Mouse (Mus musculus): Measurements from ENCODE around the gene Ddrgk1.

DNA sequence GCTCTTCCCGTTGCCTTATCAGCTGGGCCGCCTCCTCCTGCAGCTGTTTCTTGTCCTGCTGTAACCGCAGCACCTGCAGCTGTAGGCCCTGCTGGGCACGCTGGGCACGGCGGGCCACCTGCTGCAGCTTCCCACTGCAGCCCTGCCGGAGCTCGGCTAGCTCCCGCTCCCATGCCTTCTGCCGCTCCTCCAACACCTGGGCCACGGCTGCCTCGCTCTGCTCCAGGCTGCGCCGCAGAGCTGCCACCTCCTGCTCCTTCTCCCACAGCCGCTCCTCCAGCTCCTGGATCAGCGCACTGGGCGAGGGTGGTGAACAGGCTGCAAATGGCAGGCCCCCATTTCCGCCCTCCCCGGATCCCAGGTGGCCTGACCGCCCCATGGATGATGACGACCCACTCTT is 28.6 kb downstream of the Ddrgk1 start:
- TF ChIP-seq CHD2 (IDR thresholded peaks at IDR 0.05; ENCODE audit: low read depth, low read length) (no peak), MAFK (IDR thresholded peaks at IDR 0.05; ENCODE audit: insufficient read depth, low read depth, low read length) (no peak), ZNF384 (IDR thresholded peaks at IDR 0.05; ENCODE audit: low read depth, low read length) (no peak)

Measured in ES-E14 (cell line).